ENCODE assay signal across 16 mouse cellular contexts in genomic region chr9:16014115-16014514, GRCm38 (mm10).
DNase-seq lines count a peak whose midpoint lies in the region; ATAC-seq and TF ChIP-seq lines count a peak whose summit lies in the region.
"Had no signal": no experiment of that assay in that cellular context is flagged by ENCODE, and none has a peak within 500 bp of the region (broad histone marks: within the 10 kb centered on the region; RNA-seq: fewer than 3 reads in every experiment).

No protein-coding gene starts in this region.

- H3K4me2 ChIP-seq in forebrain, embryonic 11.5 days (ENCODE audit: low read depth, low read length, severe bottlenecking) = no peak overlapping the region

- ATAC-seq in forebrain, embryonic 11.5 days (replicated peaks; ENCODE audit: low FRiP score) = peak; percentile 92

- H3K27ac ChIP-seq in ES-Bruce4 (ENCODE audit: insufficient read depth, low read length) = no peak overlapping the region
- H3K27ac ChIP-seq in forebrain, embryonic 11.5 days (ENCODE audit: low read depth, low read length) = no peak overlapping the region
- H3K27ac ChIP-seq: heart, embryonic 10.5 days; layer of hippocampus, adult 2 months; limb, embryonic 10.5 days; liver, embryonic 14.5 days; macrophage had no signal

- TF ChIP-seq CTCF in ES-Bruce4 (IDR thresholded peaks at IDR 0.05; ENCODE audit: low read depth, low read length) = no peak
- TF ChIP-seq CTCF in lung, adult 2 months (IDR thresholded peaks at IDR 0.05; ENCODE audit: insufficient read depth, low read length) = no peak

- H3K9me3 ChIP-seq in ES-Bruce4 (replicated peaks; ENCODE audit: control insufficient read depth, insufficient read depth, low read length, poor library complexity, severe bottlenecking) = no peaks in the 10 kb centered on the region
- no peaks in the 10 kb centered on the region for H3K9me3 ChIP-seq in forebrain, embryonic 11.5 days (ENCODE audit: control insufficient read depth, low read length)
- H3K9me3 ChIP-seq: heart, embryonic 10.5 days; limb, embryonic 10.5 days had no signal

- intact Hi-C loops in left cerebral cortex, postnatal 14 days (cut with DNase I) = no loop called here

- no peaks in the 10 kb centered on the region for H3K4me1 ChIP-seq in ES-Bruce4 (ENCODE audit: control insufficient read depth, insufficient read depth, low read length)
- no peaks in the 10 kb centered on the region for H3K4me1 ChIP-seq in forebrain, embryonic 11.5 days (replicated peaks; ENCODE audit: control insufficient read depth, insufficient read depth, low read length)
- no peaks in the 10 kb centered on the region for H3K4me1 ChIP-seq in lung, adult 2 months (ENCODE audit: control insufficient read depth, insufficient read depth, low read length)
- H3K4me1 ChIP-seq: heart, embryonic 10.5 days; limb, embryonic 10.5 days had no signal

- no peaks in the 10 kb centered on the region for H3K27me3 ChIP-seq in ES-Bruce4 (ENCODE audit: control insufficient read depth, insufficient read depth, low read length, poor library complexity, severe bottlenecking)
- H3K27me3 ChIP-seq in forebrain, embryonic 11.5 days (ENCODE audit: control insufficient read depth, insufficient read depth, low read length) = no peaks in the 10 kb centered on the region; the same call in 1 of the 2 replicates
- H3K27me3 ChIP-seq: CH12.LX had no signal

- peak; percentile 37; the same call in 1 of the 2 replicates for TF ChIP-seq EP300 in ES-Bruce4 (IDR thresholded peaks at IDR 0.05; ENCODE audit: insufficient read depth, low read depth, low read length)

- H3K9ac ChIP-seq in ES-Bruce4 (ENCODE audit: low read depth, poor library complexity, severe bottlenecking) = no peak overlapping the region
- no peak overlapping the region for H3K9ac ChIP-seq in forebrain, embryonic 11.5 days (ENCODE audit: low read length)
- H3K9ac ChIP-seq: liver, embryonic 14.5 days had no signal

- DNase-seq in left cerebral cortex, adult 11 months (ENCODE audit: low spot score) = peak; percentile 23
- DNase-seq in left cerebral cortex, postnatal 14 days (ENCODE audit: low spot score in 2 of 2) = no peak
- DNase-seq in ES-CJ7 (ENCODE audit: low read depth, low spot score) = peak; percentile 38
- no peak for DNase-seq in forebrain, embryonic 11.5 days (ENCODE audit: low spot score)
- DNase-seq in spleen, postnatal 4 days (ENCODE audit: low spot score in 2 of 2) = no peak
- DNase-seq in lung, adult 2 months = no peak
- DNase-seq: gastrocnemius, postnatal 10 days; heart, postnatal 36 days had no signal

- H3K36me3 ChIP-seq in ES-Bruce4 (ENCODE audit: control insufficient read depth, insufficient read depth, low read length, poor library complexity, severe bottlenecking) = no peaks in the 10 kb centered on the region
- H3K36me3 ChIP-seq in forebrain, embryonic 11.5 days (ENCODE audit: control insufficient read depth, insufficient read depth, low read length) = no peaks in the 10 kb centered on the region
- H3K36me3 ChIP-seq: heart, embryonic 10.5 days; limb, embryonic 10.5 days had no signal

- H3K4me3 ChIP-seq in ES-Bruce4 (ENCODE audit: low read depth, low read length) = no peak overlapping the region
- no peak overlapping the region for H3K4me3 ChIP-seq in forebrain, embryonic 11.5 days (ENCODE audit: low read depth, low read length)
- no peak overlapping the region for H3K4me3 ChIP-seq in lung, adult 2 months (replicated peaks; ENCODE audit: extremely low read depth, low read depth, low read length)
- H3K4me3 ChIP-seq: heart, embryonic 10.5 days; layer of hippocampus, adult 2 months; limb, embryonic 10.5 days; myocyte had no signal

- no peak for TF ChIP-seq POLR2A in ES-Bruce4 (IDR thresholded peaks at IDR 0.05; ENCODE audit: insufficient read depth, low read length)
- TF ChIP-seq POLR2A in lung, adult 2 months (IDR thresholded peaks at IDR 0.05; ENCODE audit: borderline replicate concordance, extremely low read depth, low read depth, low read length) = no peak

- WGBS in forebrain, embryonic 11.5 days = 13% methylated on average over 2 of the region's 2 CpGs
- WGBS in lung, adult 2 months = 53% methylated on average over 2 of the region's 2 CpGs

Comparison
In these comparisons a context has a peak if more than half of its experiments do, and no peak if none do; other contexts are left out.
1. DNase-seq: peak in left cerebral cortex, adult 11 months (single experiment) and ES-CJ7 (single experiment); none in left cerebral cortex, postnatal 14 days (0 of 2), forebrain, embryonic 11.5 days (single experiment), spleen, postnatal 4 days (0 of 2) and lung, adult 2 months (single experiment).